Mouse (Mus musculus): ENCODE measurements around the gene A730049H05Rik.

- no peak for TF ChIP-seq CTCF (IDR thresholded peaks at IDR 0.05; ENCODE audit: low read depth, low read length)
- no peak for TF ChIP-seq POLR2A (IDR thresholded peaks at IDR 0.05; ENCODE audit: insufficient read depth, low read length)
- TF ChIP-seq EP300 (IDR thresholded peaks at IDR 0.05; ENCODE audit: insufficient read depth, low read depth, low read length): no peak
Measured at GRCm38 (mm10) chr6:92849208-92849607, 32.9 kb downstream of the A730049H05Rik start.

Measured in ES-Bruce4 (cell line).